Mouse (Mus musculus): ENCODE data around the gene Mgarp.

DNA sequence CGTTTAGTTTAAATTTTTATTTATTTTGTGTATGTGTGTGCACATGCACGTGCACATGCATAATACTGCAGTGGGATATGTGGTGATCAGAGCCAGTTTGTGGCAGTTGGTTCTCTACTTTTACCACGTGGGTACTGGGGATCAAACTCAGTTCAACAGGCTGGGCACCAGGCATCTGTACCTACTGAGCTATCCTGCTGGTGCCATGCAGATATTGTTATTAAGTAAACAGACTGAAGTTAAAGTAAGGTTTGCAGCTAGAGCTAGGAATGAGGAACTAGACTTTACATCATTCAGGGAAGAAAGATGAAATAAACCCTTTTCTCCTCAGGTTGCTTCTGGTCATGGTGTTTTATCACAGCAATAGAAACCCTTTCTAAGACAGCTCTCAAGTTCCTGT, 25.4 kb upstream of the Mgarp start:
- no peak for TF ChIP-seq CTCF (IDR thresholded peaks at IDR 0.05; ENCODE audit: low read depth, low read length)
- TF ChIP-seq POLR2AphosphoS5 (IDR thresholded peaks at IDR 0.05; ENCODE audit: insufficient replicate concordance, low read depth, low read length): no peak

All from G1E (cell line).